Mouse (Mus musculus) c-Kit-positive CD71-negative TER-119-negative erythroid progenitor cells, embryonic 14.5 days (primary cell): ENCODE measurements around the gene Slc6a6.

ENCODE experiments used
- DNase-seq: peaks from one replicate; pipeline ENCODE4 v3.0.0-alpha.2; 2013; ENCODE audit warnings: low read depth

Slc6a6 gene

DNA sequence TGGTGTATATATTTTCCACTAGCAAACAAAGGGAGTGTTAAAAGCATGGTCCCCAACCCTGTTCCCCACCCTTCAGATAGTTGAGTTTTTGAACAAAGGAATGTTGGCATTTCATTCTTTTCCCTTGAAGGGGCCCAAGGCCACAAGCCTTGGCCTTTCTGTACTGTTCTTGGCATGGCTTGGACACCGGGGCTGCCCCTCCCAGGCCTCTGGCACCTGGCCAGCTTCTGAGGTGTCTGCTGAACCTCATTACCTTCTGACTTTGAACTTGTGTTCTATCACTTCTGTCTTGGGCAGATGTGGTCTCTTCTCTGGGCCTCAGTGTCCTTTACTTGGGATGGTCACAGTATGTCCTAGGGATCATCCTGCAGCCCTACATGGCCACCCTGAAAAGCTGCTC, 43.5 kb downstream of the Slc6a6 start:
- DNase-seq, result no peak

DNA sequence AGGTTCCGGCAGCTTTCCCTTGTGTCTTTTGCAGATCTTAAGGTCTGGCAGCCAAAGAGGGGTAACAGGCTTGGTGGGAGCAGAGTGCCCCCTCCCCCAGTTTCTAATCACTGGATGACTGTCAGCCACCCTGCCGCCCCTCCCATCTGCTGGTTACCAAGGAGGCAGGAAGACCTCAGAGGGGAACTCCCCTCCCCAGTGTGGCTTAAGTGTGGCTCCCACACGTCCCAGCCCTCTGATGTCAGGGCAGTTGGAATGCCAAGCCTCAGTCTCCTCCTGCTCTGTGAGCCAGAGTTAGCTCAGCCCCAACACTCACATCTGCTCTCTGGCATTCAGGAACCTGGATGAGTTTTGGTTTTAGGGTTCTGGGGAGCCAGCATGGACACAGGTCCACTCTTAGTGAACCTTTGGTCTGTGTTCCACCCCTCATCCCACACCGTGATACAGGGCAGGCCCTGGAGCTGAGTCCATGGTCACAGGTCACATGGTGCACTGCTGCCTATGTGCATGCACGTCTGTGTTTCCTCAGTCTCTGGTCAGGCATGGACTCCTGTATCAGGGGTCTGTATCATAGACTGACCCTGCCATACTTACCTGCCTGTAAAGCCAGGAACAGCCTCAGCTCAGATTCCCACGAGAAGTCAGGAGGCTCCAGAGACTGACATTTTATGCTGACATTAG, 45.2 kb downstream of the Slc6a6 start:
- no peak for DNase-seq

DNA sequence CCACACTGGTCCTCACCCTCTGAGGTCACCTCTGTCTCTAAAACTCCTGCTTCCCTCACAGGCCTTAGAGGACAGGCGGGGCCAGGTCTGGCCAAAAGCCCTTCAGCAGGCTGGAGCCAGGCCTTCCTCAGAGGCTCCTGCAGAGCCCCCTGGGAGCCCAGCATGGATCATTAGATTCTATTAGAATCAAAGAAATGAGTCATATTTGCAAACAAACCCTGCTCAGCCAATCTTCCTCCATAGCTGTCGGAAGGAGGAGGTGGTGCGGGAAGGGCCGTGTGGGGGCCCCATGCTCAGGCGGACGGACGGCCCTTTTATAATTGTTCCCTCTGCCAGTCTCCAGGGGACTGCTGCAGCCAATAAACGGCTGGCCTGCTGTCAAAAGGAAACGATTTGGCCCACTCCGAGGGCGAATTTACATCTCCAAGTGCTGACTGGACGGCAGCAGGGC, 45.8 kb downstream of the Slc6a6 start:
- no peak for DNase-seq

DNA sequence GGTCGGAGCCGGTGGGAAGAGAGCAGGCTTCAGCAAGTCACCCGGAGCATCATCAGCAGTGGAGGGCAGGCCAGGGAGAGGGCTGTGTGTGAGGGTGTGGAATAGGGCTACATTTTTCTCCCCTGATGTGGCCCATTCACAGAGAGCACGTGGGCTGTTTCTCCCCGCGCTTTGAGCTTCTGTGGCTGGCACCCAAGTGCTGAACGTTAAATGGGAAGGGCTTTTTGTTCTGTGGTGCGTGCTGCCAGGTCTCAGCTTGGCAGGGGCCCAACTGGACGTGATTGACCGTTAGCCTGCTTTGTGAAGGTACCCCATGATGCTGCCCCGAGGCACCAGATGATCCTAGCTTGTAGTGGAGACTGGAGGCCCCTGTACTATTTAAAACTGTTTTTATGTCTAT, 48.3 kb downstream of the Slc6a6 start:
- DNase-seq, result no peak

DNA sequence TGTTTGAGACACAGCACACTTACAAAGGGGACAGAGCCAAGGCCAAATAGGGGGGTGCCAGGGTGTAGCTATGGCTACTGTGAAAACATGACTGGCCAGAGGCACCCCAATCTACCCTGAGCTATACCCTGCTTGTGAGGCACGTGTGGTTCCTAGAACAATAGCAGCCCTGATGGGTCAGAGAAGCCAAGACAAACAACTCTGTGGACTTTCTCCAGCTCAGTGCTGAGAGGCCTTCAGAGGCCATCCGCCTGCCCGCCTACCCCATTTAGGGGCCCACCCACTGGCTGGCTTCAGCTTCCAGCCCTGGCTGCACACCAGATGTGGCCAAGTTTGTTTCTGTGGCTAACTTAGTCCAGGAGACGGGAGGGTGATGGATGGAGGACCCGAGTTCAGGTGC, 52.6 kb downstream of the Slc6a6 start:
- DNase-seq, result no peak

DNA sequence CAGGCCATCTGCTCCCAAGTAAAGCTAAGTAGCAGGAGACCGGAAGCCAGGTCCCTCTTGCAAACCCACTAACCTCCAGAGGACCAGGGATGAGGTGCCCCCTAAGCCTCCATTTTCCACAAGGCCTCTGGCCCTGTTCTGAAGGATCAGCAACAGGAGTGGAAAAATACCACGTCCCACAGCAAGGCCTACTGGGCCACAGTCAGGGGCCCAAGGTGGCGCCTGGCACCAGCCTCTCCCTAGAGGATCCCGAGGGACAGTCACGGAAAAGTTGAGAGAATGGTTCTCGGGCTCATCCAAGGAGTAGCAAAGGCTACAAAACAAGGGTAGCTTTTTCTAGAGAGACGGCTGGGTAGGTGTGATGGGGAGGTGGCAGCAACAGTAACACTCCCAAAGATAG, 53.6 kb downstream of the Slc6a6 start:
- no peak for DNase-seq

DNA sequence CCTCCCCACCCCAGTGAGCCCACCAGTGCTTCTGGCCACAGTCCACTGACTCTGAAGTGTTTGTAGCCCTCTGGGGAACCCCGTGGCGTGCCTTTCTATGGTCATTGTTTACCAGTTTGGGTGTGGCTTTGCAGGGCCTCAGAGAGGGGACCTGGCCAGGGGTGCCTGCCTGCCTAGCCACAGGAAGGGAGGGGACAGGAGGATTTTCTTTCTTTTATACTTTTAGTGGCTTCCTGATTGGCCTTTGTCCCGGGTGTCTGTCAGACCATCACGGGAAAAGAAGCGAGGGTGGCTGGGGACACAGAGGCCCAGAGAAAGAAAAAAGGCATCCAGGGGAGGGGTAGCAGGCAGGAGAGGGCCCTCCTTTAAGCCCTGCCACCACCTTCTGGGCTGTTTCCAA, 54.2 kb downstream of the Slc6a6 start:
- DNase-seq, result no peak

DNA sequence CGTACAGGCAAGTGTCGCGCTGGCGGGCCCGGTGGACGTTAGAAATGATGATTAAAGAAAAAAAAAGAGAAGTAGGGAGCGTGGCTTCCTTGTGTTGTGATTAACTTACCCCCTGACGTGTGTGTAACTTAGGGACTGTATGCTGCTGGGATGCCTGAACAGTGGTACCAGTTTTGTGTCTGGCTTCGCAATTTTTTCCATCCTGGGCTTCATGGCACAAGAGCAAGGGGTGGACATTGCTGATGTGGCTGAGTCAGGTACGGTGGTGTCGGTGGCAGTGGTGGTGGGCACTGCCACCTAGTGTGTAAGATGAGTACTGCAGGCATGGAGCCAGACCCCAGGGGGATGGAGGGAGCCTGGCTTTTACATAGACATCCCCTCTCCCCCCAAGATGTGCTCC, 57.2 kb downstream of the Slc6a6 start:
- DNase-seq, result peak; percentile 28

DNA sequence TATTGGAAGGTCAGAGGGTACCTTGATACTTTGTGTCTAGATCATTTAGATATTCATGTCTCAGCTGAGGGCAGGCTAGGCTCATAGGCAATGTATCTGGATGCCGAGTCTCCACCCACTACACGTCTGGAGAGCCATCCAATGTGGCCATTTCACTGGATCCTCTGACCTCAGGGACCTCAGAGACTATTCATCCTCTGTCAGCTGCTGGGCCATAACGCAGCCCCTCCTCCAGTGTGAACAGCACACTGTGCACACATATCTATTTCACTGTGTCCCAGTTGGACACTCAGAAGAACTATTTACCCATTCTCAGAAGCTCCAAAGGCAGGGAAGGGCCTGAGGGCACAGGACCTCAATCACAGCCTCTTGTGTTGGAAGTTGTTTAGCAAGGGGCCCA, 58.6 kb downstream of the Slc6a6 start:
- no peak for DNase-seq

DNA sequence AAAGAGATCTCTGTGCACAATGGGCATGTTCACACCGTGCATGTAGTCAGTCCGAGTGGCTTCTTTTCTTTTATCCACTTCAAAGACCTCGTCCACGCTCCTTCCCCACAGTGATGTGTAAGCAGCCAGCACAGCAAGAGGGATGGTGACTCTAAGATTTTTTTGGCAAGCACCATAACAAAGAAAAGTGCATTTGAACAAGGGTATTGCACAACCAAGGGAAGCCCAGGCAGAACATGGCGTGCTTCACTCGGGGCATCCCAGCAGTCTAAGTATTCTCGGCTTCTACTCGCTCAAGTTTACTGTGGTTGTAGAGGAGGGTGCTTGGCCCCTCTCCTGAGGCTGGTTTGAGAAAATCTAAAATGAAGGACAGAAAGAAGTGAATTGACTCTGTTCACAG, 59.1 kb downstream of the Slc6a6 start:
- no peak for DNase-seq

DNA sequence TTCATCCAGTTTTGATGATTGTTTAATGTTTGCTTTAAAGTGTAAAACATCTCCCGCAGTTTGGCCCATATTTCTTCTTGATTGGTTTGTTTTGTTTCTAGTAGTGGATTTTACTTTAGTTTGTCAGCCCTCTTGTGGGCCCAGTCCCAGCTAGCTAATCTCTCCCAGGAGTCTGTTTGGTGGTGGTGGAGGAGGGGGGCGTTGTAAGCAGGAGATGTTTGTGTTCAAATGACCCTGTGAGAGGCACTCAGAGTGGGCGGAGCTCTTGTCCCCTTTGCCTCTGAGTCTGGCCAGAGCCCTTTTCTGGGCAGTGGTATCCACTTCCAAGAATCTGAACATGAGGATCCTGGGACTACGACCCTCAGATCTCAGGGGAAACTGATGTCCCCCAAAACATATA, 60.0 kb downstream of the Slc6a6 start:
- no peak for DNase-seq

DNA sequence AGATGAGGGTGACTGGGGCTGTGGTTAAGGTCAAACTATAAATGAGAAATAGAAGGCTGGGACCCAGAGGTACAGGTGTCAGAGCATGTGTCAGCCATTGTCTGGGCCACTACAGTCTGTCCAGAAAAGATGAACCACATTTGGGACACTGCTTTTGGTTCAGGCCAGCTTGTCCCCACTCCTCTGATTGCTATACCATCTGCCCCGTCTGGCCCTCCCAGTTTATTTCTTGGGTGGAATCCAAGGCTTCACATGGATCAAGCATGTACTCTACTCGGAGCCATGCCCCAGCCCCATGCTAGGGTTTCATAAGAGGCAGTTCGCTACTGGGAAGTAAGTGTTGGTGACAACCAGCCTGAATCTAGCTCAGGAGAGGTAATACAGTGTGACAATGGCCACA, 61.4 kb downstream of the Slc6a6 start:
- no peak for DNase-seq

DNA sequence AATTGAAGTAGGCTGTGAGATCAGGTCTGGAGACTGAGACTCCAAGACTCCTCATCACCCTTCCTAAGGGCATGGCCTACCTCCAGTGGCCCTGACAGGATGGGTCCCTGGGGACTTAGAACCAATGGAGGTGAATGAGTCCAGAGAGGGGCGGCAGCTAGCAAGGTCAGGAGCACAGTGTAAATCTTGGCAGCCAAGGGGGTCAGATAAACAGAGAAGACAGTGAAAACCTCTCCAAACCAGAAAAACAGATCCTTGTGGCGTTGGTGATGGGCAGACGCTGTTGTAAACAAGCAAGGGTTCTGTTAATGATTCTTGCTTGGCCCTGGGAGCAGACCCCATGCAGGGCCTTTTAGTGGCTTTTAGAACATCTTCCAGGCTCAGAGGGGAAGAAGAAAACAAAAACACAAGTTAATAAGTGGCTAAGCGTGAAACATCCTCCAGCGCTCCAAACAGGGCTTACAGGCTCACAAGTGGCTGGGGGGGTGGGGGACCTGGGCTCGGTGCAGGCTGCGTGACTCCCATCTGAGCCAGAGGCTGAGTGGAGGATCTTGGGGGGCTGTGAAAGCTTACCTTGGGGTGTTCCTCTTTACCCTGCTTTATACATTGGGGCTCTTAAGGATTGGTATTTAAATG, 62.2 kb downstream of the Slc6a6 start:
- DNase-seq, result no peak

DNA sequence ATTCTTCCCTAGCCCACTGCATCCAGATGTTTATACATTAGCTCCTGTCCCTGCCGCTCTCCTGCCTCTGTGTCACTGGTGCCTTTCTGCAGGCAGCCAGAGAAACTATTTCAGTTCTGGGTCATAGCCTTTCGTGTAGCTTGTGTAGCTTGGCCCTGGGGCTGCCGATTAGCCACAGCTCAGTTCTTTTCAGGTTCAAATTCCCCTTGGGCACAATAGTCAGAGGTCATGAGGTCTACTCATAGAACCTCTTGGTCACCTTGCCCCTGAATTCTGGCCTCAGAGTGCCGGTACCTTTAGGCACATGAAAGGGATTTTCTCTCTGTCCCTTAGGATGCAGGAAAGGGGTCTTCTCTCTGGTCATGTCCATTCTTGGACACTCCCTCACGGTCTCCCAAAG, 62.9 kb downstream of the Slc6a6 start:
- DNase-seq, result no peak

DNA sequence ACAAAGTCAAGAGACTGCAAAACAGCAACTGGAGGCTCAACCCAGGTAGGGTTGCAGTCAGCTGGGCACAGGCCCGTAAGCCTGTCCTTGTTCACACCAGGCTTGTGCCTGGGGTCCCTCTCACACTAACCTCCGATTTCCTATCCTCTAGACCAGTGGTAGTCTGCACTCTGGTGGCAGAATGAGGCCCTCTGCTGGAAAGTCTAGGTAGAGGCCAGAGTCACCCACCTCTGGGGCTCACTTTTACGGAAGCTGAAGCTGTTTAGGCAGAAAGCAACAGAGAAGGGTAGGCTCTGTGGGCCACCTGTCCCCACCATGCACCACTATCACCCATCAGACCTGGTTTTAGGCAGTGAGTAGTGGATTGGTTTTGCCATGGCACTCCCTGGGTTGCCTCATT, 67.1 kb downstream of the Slc6a6 start:
- no peak for DNase-seq

DNA sequence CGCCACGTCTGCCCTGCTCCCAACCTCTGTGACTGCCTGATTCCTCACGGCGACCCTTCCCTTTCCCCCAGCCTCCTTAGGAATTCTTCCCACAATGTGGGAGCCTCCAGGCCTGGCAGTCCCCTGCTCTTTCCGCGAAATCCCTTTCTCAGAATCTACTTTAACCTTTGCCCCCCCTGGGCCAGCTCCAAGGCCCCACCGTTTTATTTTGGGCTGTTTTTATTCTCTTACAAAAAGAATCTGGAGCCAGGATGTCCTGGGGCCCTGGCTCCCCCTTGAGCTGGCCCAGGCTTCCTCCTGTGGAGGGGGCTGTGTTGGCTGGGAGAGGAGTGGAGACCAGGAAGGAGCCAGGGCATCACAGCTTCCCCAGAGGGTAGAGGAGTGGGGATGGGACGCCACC, 69.0 kb downstream of the Slc6a6 start:
- no peak for DNase-seq

DNA sequence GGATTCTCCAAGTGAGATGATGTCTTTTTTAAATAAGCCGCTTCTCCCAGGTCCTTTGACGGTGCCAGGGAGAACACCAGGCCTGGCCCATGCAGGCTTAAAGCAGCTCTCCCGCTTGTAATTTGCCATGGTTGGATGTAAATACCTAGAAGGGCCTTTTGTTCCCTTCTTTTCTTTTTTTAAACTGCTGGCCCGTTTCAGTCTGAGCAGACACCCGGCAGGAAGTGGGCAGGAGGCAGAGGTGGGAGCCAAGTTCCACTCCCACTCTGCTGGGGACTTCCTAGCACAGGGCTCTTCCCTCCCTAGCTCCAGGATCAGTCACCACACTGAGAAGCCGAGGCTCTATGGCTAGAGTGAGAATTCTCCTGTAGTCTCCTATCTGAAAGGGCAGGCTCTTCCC, 70.2 kb downstream of the Slc6a6 start:
- DNase-seq, result no peak

DNA sequence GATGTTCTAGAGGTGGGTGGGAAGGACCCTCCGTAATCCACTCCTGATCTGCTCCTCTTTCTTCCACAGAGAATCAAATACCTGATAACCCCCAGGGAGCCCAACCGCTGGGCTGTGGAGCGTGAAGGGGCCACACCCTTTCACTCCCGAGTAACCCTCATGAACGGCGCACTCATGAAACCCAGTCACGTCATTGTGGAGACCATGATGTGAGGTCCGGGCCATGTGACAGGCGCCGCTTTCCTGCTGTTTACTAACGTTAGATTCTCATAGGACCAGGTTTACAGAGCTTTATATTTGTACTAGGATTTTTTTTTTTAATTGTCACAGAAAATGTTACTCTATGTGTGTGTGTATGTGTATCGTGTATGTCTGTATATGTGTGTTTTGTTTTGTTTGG, 71.0 kb downstream of the Slc6a6 start:
- DNase-seq, result no peak

DNA sequence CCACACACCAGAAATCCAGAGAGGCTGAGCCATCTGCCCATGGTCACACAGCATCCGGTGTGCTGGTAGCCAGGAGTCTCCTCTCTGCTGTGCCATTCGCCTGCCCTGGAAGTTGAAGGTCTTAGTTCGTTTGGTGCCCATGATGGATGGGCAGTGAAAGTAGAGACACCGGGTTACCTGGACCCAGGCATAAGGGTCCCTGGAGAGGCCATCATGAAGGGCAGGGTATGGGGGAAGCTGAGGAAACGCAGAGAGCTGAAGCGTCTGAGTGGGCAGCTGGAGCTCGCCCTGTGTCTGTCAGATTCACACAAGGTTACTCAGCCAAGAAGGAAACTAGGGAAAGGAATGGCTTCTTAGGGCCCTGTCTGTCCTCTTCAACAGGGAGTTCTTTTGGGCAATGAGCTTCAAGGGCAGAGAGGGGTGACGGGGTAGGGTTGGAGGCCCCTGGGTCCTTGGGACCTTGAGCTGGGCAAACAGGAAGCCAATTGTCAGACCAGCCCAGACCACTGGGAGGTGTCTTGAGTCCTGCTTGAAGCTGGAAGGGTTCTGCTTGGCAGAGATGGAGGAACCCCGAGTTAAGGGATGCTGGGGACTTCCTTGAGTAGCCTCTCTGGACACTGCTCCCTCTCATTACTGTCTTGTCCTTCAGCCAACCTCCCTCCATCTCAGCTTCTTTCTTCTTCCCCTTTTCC, 78.3 kb downstream of the Slc6a6 start:
- DNase-seq, result no peak

DNA sequence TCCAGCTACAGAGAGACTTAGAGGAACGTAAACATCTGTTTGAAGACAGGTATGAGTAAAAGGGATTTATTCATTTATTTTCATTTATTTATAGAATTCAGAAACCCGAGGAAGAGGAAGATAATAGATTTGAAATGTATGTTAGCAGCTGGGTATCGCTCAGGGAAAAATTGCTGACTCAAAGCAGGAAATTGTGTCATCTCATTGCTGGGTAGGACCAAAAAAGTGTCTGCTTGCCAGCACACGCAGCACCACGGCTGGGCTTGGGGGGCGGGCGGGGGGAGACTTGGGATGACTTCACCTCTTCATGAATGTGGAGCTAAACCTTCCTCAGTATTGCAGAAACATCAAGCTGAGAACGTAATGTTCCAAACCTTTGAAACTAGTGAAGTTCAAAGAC, 83.7 kb downstream of the Slc6a6 start:
- no peak for DNase-seq

DNA sequence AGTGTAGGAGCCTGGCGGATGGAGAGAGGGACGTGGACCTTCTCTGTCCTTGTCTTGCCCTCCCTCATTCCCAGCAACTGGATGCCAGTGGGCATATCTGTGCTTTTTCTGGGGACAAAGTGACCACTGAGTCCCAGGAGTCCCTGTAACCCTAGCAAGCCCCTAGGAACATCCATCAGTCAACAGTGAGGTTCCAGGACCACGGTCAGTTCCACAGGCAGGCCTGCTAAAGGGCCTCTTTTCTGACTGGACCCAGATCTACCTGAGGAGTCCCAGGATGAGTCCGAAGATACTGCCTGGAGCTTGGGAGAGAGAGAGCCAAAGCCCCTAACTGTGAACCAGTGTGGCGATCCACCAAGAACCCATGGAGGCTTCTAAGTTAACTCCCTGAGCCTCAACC, 90.1 kb downstream of the Slc6a6 start:
- DNase-seq, result no peak

DNA sequence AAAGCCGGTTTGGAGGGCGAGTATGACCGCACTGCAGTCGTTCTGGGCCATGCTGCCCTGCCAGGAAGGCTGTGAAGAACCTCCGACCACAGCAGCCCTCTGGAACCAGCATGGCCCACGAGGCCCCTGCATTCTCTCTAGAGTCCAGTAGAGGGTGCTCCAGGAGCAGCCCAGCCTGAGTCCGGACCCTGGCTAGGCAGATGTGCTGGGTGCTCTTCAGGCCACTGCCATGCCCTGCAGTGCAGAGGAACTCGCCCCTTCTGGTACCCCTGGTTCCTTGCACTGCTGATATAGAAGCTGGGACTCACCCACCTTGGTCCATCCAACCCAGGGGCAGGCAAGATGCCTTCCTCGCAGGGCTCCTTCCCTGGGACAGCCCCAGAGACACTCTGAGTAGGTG, 92.7 kb downstream of the Slc6a6 start:
- DNase-seq, result peak; percentile 51

DNA sequence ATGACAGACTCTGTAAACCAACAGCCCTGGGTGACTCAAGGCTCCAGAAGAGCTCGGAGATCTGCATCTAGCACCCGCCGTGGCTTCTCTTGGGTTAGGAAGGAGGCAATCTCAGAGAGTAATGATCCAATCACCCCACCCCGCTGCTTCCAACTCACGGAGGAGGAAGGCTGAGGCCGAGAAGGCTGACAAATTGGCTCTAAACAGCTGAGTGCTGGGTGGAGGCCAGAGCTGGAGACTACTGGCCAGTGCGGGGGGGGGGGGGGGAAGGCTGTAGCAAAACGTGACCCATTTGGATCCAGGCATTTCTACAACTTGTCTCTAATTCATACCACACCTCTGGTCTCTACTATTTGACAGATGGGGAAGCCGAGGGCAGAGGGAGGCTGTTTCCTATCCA, 95.4 kb downstream of the Slc6a6 start:
- DNase-seq, result no peak

DNA sequence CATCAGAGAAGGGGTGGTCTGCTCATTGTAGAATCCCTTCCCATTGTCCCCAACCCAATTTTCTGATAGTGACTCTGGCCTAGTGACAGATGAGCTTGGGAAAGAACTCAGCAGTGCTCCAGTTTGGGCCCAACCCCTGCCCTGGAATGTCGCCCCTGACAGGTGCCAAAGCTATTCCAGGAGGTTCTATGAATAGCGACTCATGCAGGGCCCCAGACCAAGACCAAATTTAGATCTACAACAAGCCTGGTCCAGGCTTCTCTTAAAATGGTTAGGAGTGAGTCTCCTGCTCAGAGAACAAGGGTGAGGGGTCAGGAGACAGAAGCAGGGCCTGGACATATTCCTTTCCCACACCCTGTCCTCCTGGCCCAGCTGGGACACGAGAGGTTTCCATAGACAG, 101.2 kb downstream of the Slc6a6 start:
- DNase-seq, result no peak
